Mouse (Mus musculus) heart, embryonic 12.5 days (tissue): Measurements from ENCODE around the gene Hdlbp. TPM values are rescaled to one million over a fixed set of nuclear protein-coding genes. Genes with fewer than 3 reads are reported as not detected.
A peak's percentile ranks its signal among the peaks of the same experiment; 100 is the strongest.

Experiments
- ATAC-seq: fragments of 200-750 bp; cut with Nextera tagmentation; 2 replicates; pipeline ENCODE4 v1.8.0; 2017; ENCODE audit warnings: moderate TSS enrichment, moderate library complexity; ENCODE audit not compliant: insufficient number of reproducible peaks, low FRiP score
- H3K27ac ChIP-seq: fragments of 300-500 bp; sonication (generic); 2 replicates; pipeline ENCODE4 v1.5.1; 2016; ENCODE audit warnings: mild to moderate bottlenecking, moderate library complexity; ENCODE audit not compliant: poor library complexity, severe bottlenecking
- H3K27me3 ChIP-seq: fragments of 300-500 bp; sonication (generic); replicated peaks from 2 replicates; pipeline ENCODE4 v1.6.1; 2016; ENCODE audit warnings: mild to moderate bottlenecking, moderate library complexity
- H3K36me3 ChIP-seq: fragments of 300-500 bp; sonication (generic); 2 replicates; pipeline ENCODE4 v1.6.1; 2016; ENCODE audit warnings: mild to moderate bottlenecking, moderate library complexity
- H3K4me1 ChIP-seq: fragments of 300-500 bp; sonication (generic); replicated peaks from 2 replicates; pipeline ENCODE4 v1.6.1; 2016; ENCODE audit warnings: mild to moderate bottlenecking
- H3K4me2 ChIP-seq: fragments of 300-500 bp; sonication (generic); 2 replicates; pipeline ENCODE4 v1.6.1; 2016; ENCODE audit warnings: mild to moderate bottlenecking, moderate library complexity
- H3K4me3 ChIP-seq: fragments of 300-500 bp; sonication (generic); 2 replicates; pipeline ENCODE4 v1.5.1; 2016; ENCODE audit warnings: mild to moderate bottlenecking
- H3K9ac ChIP-seq: fragments of 300-500 bp; sonication (generic); 2 replicates; pipeline ENCODE4 v1.6.1; 2016; ENCODE audit warnings: mild to moderate bottlenecking, moderate library complexity
- H3K9me3 ChIP-seq: fragments of 300-500 bp; sonication (generic); replicated peaks from 2 replicates; pipeline ENCODE4 v1.6.1; 2016; ENCODE audit warnings: mild to moderate bottlenecking, moderate library complexity
- WGBS: fragments of 180-500 bp; shearing (Covaris S2); methylation state at CpG from one replicate; pipeline ENCODE4 v1.1.7; 2016; 5-methylcytosine and 5-hydroxymethylcytosine counted together
- polyA plus RNA-seq: library from polyadenylated mRNA; unstranded; fragments of >200 nt; fragmentation: Nextera tagmentation; extraction: Ambion mirVana; gene quantifications from 2 replicates; pipeline ENCODE4 v1.2.1, GENCODE M21; 2016

Hdlbp gene
- polyA plus RNA-seq, 1 experiment from 2014 or later, result 168 TPM

GRCm38 (mm10) chr1:93445111-93445821 is 33.3 kb downstream of the Hdlbp start:
- ATAC-seq, result peak; percentile 91
- H3K36me3 ChIP-seq, result peaks cover 19% of the 10 kb centered on the region
- no peaks in the 10 kb centered on the region for H3K9me3 ChIP-seq
- under 1% methylated on average over 83 of the region's 84 CpGs for WGBS
- H3K9ac ChIP-seq, result peak overlapping the region; percentile 88
- peaks cover 28% of the 10 kb centered on the region for H3K4me1 ChIP-seq
- H3K4me3 ChIP-seq, result peak overlapping the region; percentile 73
- no peaks in the 10 kb centered on the region for H3K27me3 ChIP-seq
- peak overlapping the region; percentile 96 for H3K27ac ChIP-seq
- H3K4me2 ChIP-seq, result peak overlapping the region; percentile 74

- Histone ChIP-seq H3K27me3 (no peaks in the 10 kb centered on the region), H3K36me3 (peaks cover 23% of the 10 kb centered on the region), H3K9me3 (no peaks in the 10 kb centered on the region), H3K4me2 (peak overlapping the region; percentile 74), H3K4me3 (peak overlapping the region; percentile 73), H3K4me1 (peaks cover 28% of the 10 kb centered on the region), H3K9ac (peak overlapping the region; percentile 88), H3K27ac (peak overlapping the region; percentile 96)
- ATAC-seq, result peak; percentile 84
- WGBS, result 6% methylated on average over 18 of the region's 18 CpGs
These were observed 34.1 kb downstream of the Hdlbp start for GRCm38 (mm10) chr1:93444405-93445110.

- Histone ChIP-seq H3K4me3 (no peak overlapping the region), H3K27ac (no peak overlapping the region), H3K4me2 (no peak overlapping the region), H3K27me3 (no peaks in the 10 kb centered on the region), H3K9ac (no peak overlapping the region), H3K36me3 (peaks cover 63% of the 10 kb centered on the region), H3K9me3 (no peaks in the 10 kb centered on the region), H3K4me1 (peaks cover 13% of the 10 kb centered on the region)
- ATAC-seq, result no peak
- WGBS, result 79% methylated on average over 1 of the region's 1 CpGs
These were observed 39.3 kb downstream of the Hdlbp start for GRCm38 (mm10) chr1:93439321-93439720.

- no peaks in the 10 kb centered on the region for H3K4me1 ChIP-seq
These were observed 46.5 kb downstream of the Hdlbp start for GRCm38 (mm10) chr1:93432087-93432486.

GRCm38 (mm10) chr1:93403403-93403802 is 75.2 kb downstream of the Hdlbp start:
- no peak for ATAC-seq
- H3K4me2 ChIP-seq, result no peak overlapping the region
- H3K9me3 ChIP-seq, result no peaks in the 10 kb centered on the region
- 0 out of 2 replicates have a peak, but pooled peaks cover 5% of the 10 kb centered on the region for H3K27me3 ChIP-seq
- H3K9ac ChIP-seq, result no peak overlapping the region
- H3K36me3 ChIP-seq, result peaks cover 29% of the 10 kb centered on the region
- 71% methylated on average over 4 of the region's 4 CpGs for WGBS
- peaks cover 9% of the 10 kb centered on the region; the same call in 1 of the 2 replicates for H3K4me1 ChIP-seq
- no peak overlapping the region for H3K4me3 ChIP-seq
- no peak overlapping the region for H3K27ac ChIP-seq

More at GRCm38 (mm10) chr1:93432087-93432486, 46.5 kb downstream of the Hdlbp start:
- Histone ChIP-seq H3K36me3 (peaks cover 79% of the 10 kb centered on the region), H3K9me3 (no peaks in the 10 kb centered on the region), H3K9ac (no peak overlapping the region), H3K4me2 (no peak overlapping the region), H3K4me3 (no peak overlapping the region), H3K27me3 (no peaks in the 10 kb centered on the region), H3K27ac (no peak overlapping the region)
- no peak for ATAC-seq
- 83% methylated on average over 6 of the region's 6 CpGs for WGBS

GRCm38 (mm10) chr1:93401191-93402052 is 77.2 kb downstream of the Hdlbp start:
- Histone ChIP-seq H3K27me3 (peaks cover 11% of the 10 kb centered on the region; the same call in 1 of the 2 replicates), H3K4me2 (peak overlapping the region; percentile 76), H3K9me3 (no peaks in the 10 kb centered on the region), H3K4me1 (peaks cover 9% of the 10 kb centered on the region; the same call in 1 of the 2 replicates), H3K9ac (peak overlapping the region; percentile 61), H3K36me3 (peaks cover 9% of the 10 kb centered on the region), H3K27ac (no peak overlapping the region), H3K4me3 (peak overlapping the region; percentile 47)
- 16% methylated on average over 38 of the region's 38 CpGs for WGBS
- ATAC-seq, result 0 out of 2 replicates have a peak, but pooled peaks have one; percentile 30

- no peaks in the 10 kb centered on the region for H3K4me1 ChIP-seq
These were observed 89.7 kb downstream of the Hdlbp start for GRCm38 (mm10) chr1:93388906-93389305.

GRCm38 (mm10) chr1:93387198-93387597 is 91.4 kb downstream of the Hdlbp start:
- Histone ChIP-seq H3K4me3 (no peak overlapping the region), H3K36me3 (no peaks in the 10 kb centered on the region), H3K9me3 (no peaks in the 10 kb centered on the region), H3K27ac (no peak overlapping the region), H3K27me3 (no peaks in the 10 kb centered on the region), H3K9ac (no peak overlapping the region), H3K4me2 (no peak overlapping the region), H3K4me1 (no peaks in the 10 kb centered on the region)
- 80% methylated on average over 2 of the region's 2 CpGs for WGBS
- no peak for ATAC-seq

More at GRCm38 (mm10) chr1:93388906-93389305, 89.7 kb downstream of the Hdlbp start:
- H3K27ac ChIP-seq, result no peak overlapping the region
- no peak overlapping the region for H3K9ac ChIP-seq
- H3K4me2 ChIP-seq, result no peak overlapping the region
- no peaks in the 10 kb centered on the region for H3K9me3 ChIP-seq
- no peak overlapping the region for H3K4me3 ChIP-seq
- 58% methylated on average over 2 of the region's 2 CpGs for whole genome bisulfite sequencing
- H3K27me3 ChIP-seq, result no peaks in the 10 kb centered on the region
- H3K36me3 ChIP-seq, result no peaks in the 10 kb centered on the region
- no peak for ATAC-seq

GRCm38 (mm10) chr1:93379117-93379516 is 99.5 kb downstream of the Hdlbp start:
- H3K27me3 ChIP-seq, result no peaks in the 10 kb centered on the region; the same call in 1 of the 2 replicates
- no peaks in the 10 kb centered on the region for H3K36me3 ChIP-seq
- H3K4me3 ChIP-seq, result no peak overlapping the region
- no peak for ATAC-seq
- 75% methylated on average over 5 of the region's 5 CpGs for WGBS
- no peaks in the 10 kb centered on the region for H3K4me1 ChIP-seq
- H3K9ac ChIP-seq, result no peak overlapping the region
- H3K9me3 ChIP-seq, result no peaks in the 10 kb centered on the region
- H3K4me2 ChIP-seq, result no peak overlapping the region
- no peak overlapping the region for H3K27ac ChIP-seq

GRCm38 (mm10) chr1:93377307-93377706 is 101.3 kb downstream of the Hdlbp start:
- Histone ChIP-seq H3K4me1 (no peaks in the 10 kb centered on the region), H3K27ac (no peak overlapping the region), H3K4me3 (no peak overlapping the region), H3K4me2 (no peak overlapping the region), H3K27me3 (no peaks in the 10 kb centered on the region; the same call in 1 of the 2 replicates), H3K9ac (no peak overlapping the region), H3K36me3 (no peaks in the 10 kb centered on the region), H3K9me3 (no peaks in the 10 kb centered on the region)
- ATAC-seq, result no peak
- WGBS, result 33% methylated on average over 5 of the region's 5 CpGs
